Mouse (Mus musculus) ES-E14 (cell line): Measurements from ENCODE around the gene 2700097O09Rik. TPM values are rescaled to one million over a fixed set of nuclear protein-coding genes. Genes with fewer than 3 reads are reported as not detected.
"Not testable (repeated sequence)": the region's sequence is repeated elsewhere in the genome, so short reads cannot be mapped to it uniquely, and the experiment has no call there.

Experiments used
- DNase-seq: peaks from one replicate; pipeline ENCODE4 v3.0.0-alpha.2; 2013; ENCODE audit warnings: low read depth, low spot score
- H3K27ac ChIP-seq: 2 replicates; pipeline ENCODE4 v1.5.1; 2012; ENCODE audit warnings: low read depth, mild to moderate bottlenecking, low read length, moderate library complexity, mixed read lengths; ENCODE audit not compliant: poor library complexity, insufficient read depth, severe bottlenecking
- H3K36me3 ChIP-seq: 2 replicates; pipeline ENCODE4 v1.6.1; 2012; ENCODE audit warnings: mild to moderate bottlenecking, low read length, moderate library complexity, mixed read lengths; ENCODE audit not compliant: control insufficient read depth, poor library complexity, insufficient read depth, severe bottlenecking
- H3K4me1 ChIP-seq, 2 experiments: fragments of 150-350 bp in 1 of 2; sonication (generic) in 1 of 2; 2 replicates each; pipeline ENCODE4 v1.6.1; 2012; ENCODE audit warnings: low read length in 2 of 2, mild to moderate bottlenecking in 1 of 2, mixed read lengths in 1 of 2; ENCODE audit not compliant: control insufficient read depth in 2 of 2, insufficient read depth in 2 of 2, poor library complexity in 1 of 2
- H3K4me3 ChIP-seq, 2 experiments: fragments of 150-350 bp in 1 of 2; sonication (generic) in 1 of 2; 2 replicates each; pipeline ENCODE4 v1.5.1; 2012; ENCODE audit warnings: low read length in 2 of 2, low read depth in 1 of 2, mild to moderate bottlenecking in 1 of 2, mixed read lengths in 1 of 2; ENCODE audit not compliant: insufficient read depth in 1 of 2, poor library complexity in 1 of 2, severe bottlenecking in 1 of 2
- H3K9ac ChIP-seq: 2 replicates; pipeline ENCODE4 v1.6.1; 2012; ENCODE audit warnings: low read depth, mild to moderate bottlenecking, low read length, mixed read lengths; ENCODE audit not compliant: poor library complexity, insufficient read depth, severe bottlenecking
- H3K9me3 ChIP-seq: fragments of 150-350 bp; sonication (generic); 2 replicates; pipeline ENCODE4 v1.6.1; 2012; ENCODE audit warnings: low read depth, mild to moderate bottlenecking, low read length; ENCODE audit not compliant: control insufficient read depth, insufficient read depth
- CHD2 ChIP-seq: IDR thresholded peaks from 2 replicates; pipeline ENCODE4 v1.6.1; 2014; ENCODE audit warnings: mild to moderate bottlenecking, low read depth, low read length, inconsistent platforms
- HCFC1 ChIP-seq: IDR thresholded peaks from 2 replicates; pipeline ENCODE4 v1.6.1; 2012; ENCODE audit warnings: low read length, inconsistent platforms, borderline replicate concordance; ENCODE audit not compliant: insufficient read depth
- MAFK ChIP-seq: IDR thresholded peaks from 2 replicates; pipeline ENCODE4 v1.6.1; 2014; ENCODE audit warnings: mild to moderate bottlenecking, low read depth, low read length, inconsistent platforms; ENCODE audit not compliant: insufficient read depth
- ZC3H11A ChIP-seq: IDR thresholded peaks from 2 replicates; pipeline ENCODE4 v1.6.1; 2012; ENCODE audit warnings: low read depth, mild to moderate bottlenecking, inconsistent platforms, low read length, borderline replicate concordance
- ZNF384 ChIP-seq: IDR thresholded peaks from 2 replicates; pipeline ENCODE4 v1.6.1; 2012; ENCODE audit warnings: low read depth, low read length, inconsistent platforms
- in situ Hi-C, 2 experiments: fragments of 600-800 bp; cut with MboI; formaldehyde crosslinking; loops; one replicate each; pipeline ENCODE4 v1.15.1; 2025; ENCODE audit warnings: low sequenced_read_pairs in 2 of 2, inconsistent platforms in 1 of 2; ENCODE audit not compliant: unreplicated experiment in 2 of 2
- total RNA-seq: library from RNA; depleted of rRNA; stranded (reverse); fragments of 300-350 nt; gene quantifications from 2 replicates; pipeline ENCODE4 v1.2.3, GENCODE M21; 2012

2700097O09Rik gene
- total RNA-seq, 1 experiment = 33.1 TPM

DNA sequence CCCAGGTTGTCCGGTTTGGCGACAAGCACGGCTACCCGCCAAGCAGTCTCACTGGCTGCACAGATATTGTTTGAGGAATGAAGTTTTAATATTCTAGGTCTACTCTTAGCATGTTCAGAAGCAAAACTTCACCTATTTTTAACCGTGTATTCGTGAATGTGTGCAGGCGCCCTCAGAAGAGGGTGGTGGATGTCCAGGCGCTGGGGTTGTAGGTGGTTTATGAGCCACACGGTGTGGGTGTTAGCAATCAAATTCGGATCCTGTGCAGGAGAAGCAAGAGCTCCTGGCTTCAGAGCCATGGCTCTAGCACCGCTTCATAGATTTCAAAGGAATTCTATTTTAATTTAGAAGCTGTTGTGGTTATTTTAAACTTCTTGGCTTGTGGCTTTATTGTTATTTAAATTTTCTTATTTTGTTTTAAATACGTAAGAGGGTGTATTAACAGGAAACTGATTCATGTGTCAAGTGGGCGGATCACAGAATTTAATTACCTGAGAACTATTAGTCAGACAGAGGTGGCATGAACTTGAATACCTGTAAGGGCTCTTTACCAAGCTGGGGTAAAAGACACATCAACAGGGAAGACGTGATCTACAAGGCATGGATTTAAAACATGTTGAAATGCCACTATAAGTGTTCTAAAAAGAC, 72.4 kb downstream of the 2700097O09Rik start:
- in situ Hi-C loops = no loop called here
- H3K27ac ChIP-seq = no peak overlapping the region
- no peak overlapping the region for H3K9ac ChIP-seq
- no peaks in the 10 kb centered on the region for H3K36me3 ChIP-seq
- H3K9me3 ChIP-seq = no peaks in the 10 kb centered on the region
- TF ChIP-seq ZNF384 = no peak
- H3K4me3 ChIP-seq = no peak overlapping the region
- H3K4me1 ChIP-seq = no peaks in the 10 kb centered on the region; a peak in 1 of 4 replicates
- DNase-seq = no peak

DNA sequence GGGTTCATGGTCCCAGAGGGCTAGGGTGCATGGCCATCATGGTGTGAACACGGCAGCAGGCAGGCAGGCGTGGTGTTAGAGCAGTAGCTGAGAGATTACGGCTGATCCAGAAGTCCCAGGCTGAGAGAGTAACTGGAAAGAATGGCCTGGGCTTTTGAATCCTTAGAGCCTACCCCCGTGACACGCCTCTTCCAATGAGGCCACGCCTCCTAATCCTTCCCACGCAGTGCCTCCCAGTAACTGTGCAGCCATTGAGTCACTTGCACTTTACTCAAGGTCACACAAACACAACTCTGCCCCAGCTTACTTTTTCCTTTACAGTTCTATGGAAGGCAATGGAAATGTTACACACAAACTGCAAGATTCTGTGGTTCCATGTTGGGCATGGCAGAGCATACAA, 73.8 kb downstream of the 2700097O09Rik start:
- H3K4me3 ChIP-seq = no peak overlapping the region
- H3K4me1 ChIP-seq = no peaks in the 10 kb centered on the region; a peak in 1 of 4 replicates
- H3K27ac ChIP-seq = no peak overlapping the region
- H3K36me3 ChIP-seq = no peaks in the 10 kb centered on the region
- in situ Hi-C loops = no loop called here
- DNase-seq = no peak
- no peak for TF ChIP-seq CHD2
- no peak for TF ChIP-seq HCFC1
- TF ChIP-seq MAFK = no peak
- no peak for TF ChIP-seq ZC3H11A
- no peak overlapping the region for H3K9ac ChIP-seq
- H3K9me3 ChIP-seq = no peaks in the 10 kb centered on the region

DNA sequence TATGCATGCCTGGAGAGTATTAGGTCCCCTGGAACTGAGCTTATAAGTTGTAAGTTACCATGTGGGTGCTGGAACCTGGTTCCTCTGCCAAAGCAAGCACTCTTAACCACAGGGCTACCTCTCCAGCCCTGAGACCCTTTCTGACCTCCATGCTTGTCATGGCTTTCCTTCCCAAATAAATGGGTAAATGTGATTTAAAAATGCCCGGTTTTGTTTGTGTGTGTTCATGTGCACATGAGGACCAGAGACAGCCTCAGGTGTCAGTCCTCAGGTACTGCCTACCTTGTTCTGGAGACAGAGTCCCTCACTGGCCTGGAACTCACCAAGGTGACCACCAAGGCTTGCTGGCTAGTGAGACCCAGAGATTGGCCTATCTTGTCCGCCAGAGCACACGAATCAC, 75.5 kb downstream of the 2700097O09Rik start:
- in situ Hi-C loops = no loop called here
- no peaks in the 10 kb centered on the region; a peak in 1 of 4 replicates for H3K4me1 ChIP-seq
- H3K9me3 ChIP-seq = no peaks in the 10 kb centered on the region

DNA sequence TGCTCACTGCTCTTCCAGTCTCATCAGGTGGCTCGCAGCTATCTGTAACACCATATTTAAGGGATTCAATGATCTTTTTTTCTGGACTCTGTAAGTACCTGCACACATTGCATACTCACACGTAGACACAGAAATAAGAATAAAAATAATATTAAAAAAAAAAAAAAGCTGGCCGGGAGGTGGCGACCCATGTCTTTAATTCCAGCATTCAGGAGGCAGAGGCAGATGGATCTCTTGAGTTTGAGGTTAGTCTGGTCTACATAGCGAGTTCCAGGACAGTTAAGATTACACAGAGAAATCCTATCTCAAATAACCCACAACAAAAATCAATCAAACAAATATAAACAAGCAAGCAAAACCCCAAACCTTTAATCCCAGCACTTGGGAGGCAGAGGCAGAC, 76.1 kb downstream of the 2700097O09Rik start:
- in situ Hi-C loops = no loop called here
- no peaks in the 10 kb centered on the region for H3K36me3 ChIP-seq
- no peak for DNase-seq
- H3K4me3 ChIP-seq = no peak overlapping the region
- H3K9ac ChIP-seq = no peak overlapping the region
- H3K9me3 ChIP-seq = no peaks in the 10 kb centered on the region
- H3K27ac ChIP-seq = no peak overlapping the region
- TF ChIP-seq MAFK (no peak), HCFC1 (no peak), ZC3H11A (no peak), ZNF384 (no peak), CHD2 (no peak)
- H3K4me1 ChIP-seq = no peaks in the 10 kb centered on the region; a peak in 1 of 4 replicates

More for the DNA sequence above, 75.5 kb downstream of the 2700097O09Rik start:
- Histone ChIP-seq H3K4me3 (no peak overlapping the region), H3K27ac (no peak overlapping the region), H3K9ac (no peak overlapping the region), H3K36me3 (no peaks in the 10 kb centered on the region)
- TF ChIP-seq HCFC1 = no peak
- TF ChIP-seq MAFK = no peak
- TF ChIP-seq CHD2 = no peak
- no peak for TF ChIP-seq ZC3H11A
- TF ChIP-seq ZNF384 = no peak
- DNase-seq = no peak

- H3K9me3 ChIP-seq, H3K4me1 ChIP-seq, H3K36me3 ChIP-seq, H3K9ac ChIP-seq, H3K27ac ChIP-seq, in situ Hi-C loops, DNase-seq, H3K4me3 ChIP-seq: not testable (repeated sequence)
Observed at GRCm38 (mm10) chr12:55002532-55002931, 77.4 kb downstream of the 2700097O09Rik start.
